Mouse (Mus musculus): ENCODE measurements around the gene Olfr556. TPM values are rescaled to one million over a fixed set of nuclear protein-coding genes. Genes with fewer than 3 reads are reported as not detected.
A peak's percentile ranks its signal among the peaks of the same experiment; 100 is the strongest.

The Olfr556 gene
- total and polyA plus RNA-seq, 2 experiments = not detected

GRCm38 (mm10) chr7:102658523-102658922, 6.2 kb upstream of the Olfr556 start, which contains the start of gene Olfr555:
TSS of gene Olfr555 (plus strand) at chr7:102658823.
- H3K27me3 ChIP-seq (ENCODE audit: control insufficient read depth, insufficient read depth, low read length) = no peaks in the 10 kb centered on the region
- H3K4me3 ChIP-seq (ENCODE audit: insufficient read depth, low read depth, low read length) = no peak within 1 kb of the TSS
- TF ChIP-seq CTCF (IDR thresholded peaks at IDR 0.05; ENCODE audit: low read depth, low read length) = no peak
- TF ChIP-seq POLR2A (IDR thresholded peaks at IDR 0.05; ENCODE audit: extremely low read depth, insufficient read depth, low read length) = no peak
- H3K36me3 ChIP-seq (ENCODE audit: control insufficient read depth, insufficient read depth, low read length) = no peaks in the 10 kb centered on the region
- H3K27ac ChIP-seq (replicated peaks; ENCODE audit: insufficient read depth, low read depth, low read length) = no peak within 1 kb of the TSS
- H3K9ac ChIP-seq (ENCODE audit: low read depth, low read length) = no peak within 1 kb of the TSS
- no peaks in the 10 kb centered on the region for H3K4me1 ChIP-seq (ENCODE audit: control insufficient read depth, insufficient read depth, low read length)
- no peaks in the 10 kb centered on the region for H3K79me2 ChIP-seq (ENCODE audit: control insufficient read depth, insufficient read depth, low read length)
- no peak for DNase-seq (ENCODE audit: extremely low read depth, low read depth, low spot score)
- 74% methylated on average over 1 of the region's 1 CpGs for WGBS

GRCm38 (mm10) chr7:102665378-102665777, 679 bp downstream of the Olfr556 start:
- WGBS = 39% methylated on average over 2 of the region's 2 CpGs
- Histone ChIP-seq H3K36me3 (ENCODE audit: control insufficient read depth, insufficient read depth, low read length) (no peaks in the 10 kb centered on the region), H3K79me2 (ENCODE audit: control insufficient read depth, insufficient read depth, low read length) (no peaks in the 10 kb centered on the region), H3K4me3 (ENCODE audit: insufficient read depth, low read depth, low read length) (no peak overlapping the region), H3K4me1 (ENCODE audit: control insufficient read depth, insufficient read depth, low read length) (no peaks in the 10 kb centered on the region), H3K27ac (replicated peaks; ENCODE audit: insufficient read depth, low read depth, low read length) (no peak overlapping the region), H3K9ac (ENCODE audit: low read depth, low read length) (no peak overlapping the region), H3K27me3 (ENCODE audit: control insufficient read depth, insufficient read depth, low read length) (no peaks in the 10 kb centered on the region)
- TF ChIP-seq POLR2A (IDR thresholded peaks at IDR 0.05; ENCODE audit: extremely low read depth, insufficient read depth, low read length) (no peak), CTCF (IDR thresholded peaks at IDR 0.05; ENCODE audit: low read depth, low read length) (no peak)
- no peak for DNase-seq (ENCODE audit: extremely low read depth, low read depth, low spot score)

- Histone ChIP-seq H3K27ac (replicated peaks; ENCODE audit: insufficient read depth, low read depth, low read length) (no peak overlapping the region), H3K4me3 (ENCODE audit: insufficient read depth, low read depth, low read length) (no peak overlapping the region), H3K9ac (ENCODE audit: low read depth, low read length) (no peak overlapping the region), H3K36me3 (ENCODE audit: control insufficient read depth, insufficient read depth, low read length) (no peaks in the 10 kb centered on the region), H3K27me3 (ENCODE audit: control insufficient read depth, insufficient read depth, low read length) (no peaks in the 10 kb centered on the region), H3K4me1 (ENCODE audit: control insufficient read depth, insufficient read depth, low read length) (no peaks in the 10 kb centered on the region), H3K79me2 (ENCODE audit: control insufficient read depth, insufficient read depth, low read length) (no peaks in the 10 kb centered on the region)
- WGBS = 75% methylated on average over 2 of the region's 2 CpGs
- DNase-seq (ENCODE audit: extremely low read depth, low read depth, low spot score) = no peak
- TF ChIP-seq POLR2A (IDR thresholded peaks at IDR 0.05; ENCODE audit: extremely low read depth, insufficient read depth, low read length) = no peak
- no peak for TF ChIP-seq CTCF (IDR thresholded peaks at IDR 0.05; ENCODE audit: low read depth, low read length)
Measured at GRCm38 (mm10) chr7:102676225-102676624, 11.5 kb downstream of the Olfr556 start.

GRCm38 (mm10) chr7:102681916-102682315, 17.2 kb downstream of the Olfr556 start:
- 87% methylated on average over 1 of the region's 1 CpGs for WGBS
- no peak overlapping the region for H3K9ac ChIP-seq (ENCODE audit: low read depth, low read length)
- H3K36me3 ChIP-seq (ENCODE audit: control insufficient read depth, insufficient read depth, low read length) = no peaks in the 10 kb centered on the region
- H3K79me2 ChIP-seq (ENCODE audit: control insufficient read depth, insufficient read depth, low read length) = no peaks in the 10 kb centered on the region
- H3K27me3 ChIP-seq (ENCODE audit: control insufficient read depth, insufficient read depth, low read length) = no peaks in the 10 kb centered on the region
- H3K4me1 ChIP-seq (ENCODE audit: control insufficient read depth, insufficient read depth, low read length) = no peaks in the 10 kb centered on the region
- no peak for DNase-seq (ENCODE audit: extremely low read depth, low read depth, low spot score)
- TF ChIP-seq POLR2A (IDR thresholded peaks at IDR 0.05; ENCODE audit: extremely low read depth, insufficient read depth, low read length) (no peak), CTCF (IDR thresholded peaks at IDR 0.05; ENCODE audit: low read depth, low read length) (no peak)
- no peak overlapping the region for H3K4me3 ChIP-seq (ENCODE audit: insufficient read depth, low read depth, low read length)
- H3K27ac ChIP-seq (replicated peaks; ENCODE audit: insufficient read depth, low read depth, low read length) = no peak overlapping the region

GRCm38 (mm10) chr7:102686944-102687501, 22.3 kb downstream of the Olfr556 start, which contains the start of gene Trim68:
TSS of gene Trim68 (minus strand) at chr7:102687327.
- no peaks in the 10 kb centered on the region for H3K27me3 ChIP-seq (ENCODE audit: control insufficient read depth, insufficient read depth, low read length)
- H3K4me1 ChIP-seq (ENCODE audit: control insufficient read depth, insufficient read depth, low read length) = no peaks in the 10 kb centered on the region
- no peak within 1 kb of the TSS for H3K27ac ChIP-seq (replicated peaks; ENCODE audit: insufficient read depth, low read depth, low read length)
- H3K4me3 ChIP-seq (ENCODE audit: insufficient read depth, low read depth, low read length) = peak within 1 kb of the TSS; percentile 61
- 1% methylated on average over 40 of the region's 40 CpGs for WGBS
- peak; percentile 67 for DNase-seq (ENCODE audit: extremely low read depth, low read depth, low spot score)
- no peaks in the 10 kb centered on the region for H3K36me3 ChIP-seq (ENCODE audit: control insufficient read depth, insufficient read depth, low read length)
- H3K79me2 ChIP-seq (ENCODE audit: control insufficient read depth, insufficient read depth, low read length) = no peaks in the 10 kb centered on the region
- H3K9ac ChIP-seq (ENCODE audit: low read depth, low read length) = peak within 1 kb of the TSS; percentile 62
- TF ChIP-seq CTCF (IDR thresholded peaks at IDR 0.05; ENCODE audit: low read depth, low read length) (no peak), POLR2A (IDR thresholded peaks at IDR 0.05; ENCODE audit: extremely low read depth, insufficient read depth, low read length) (0 out of 2 replicates have a peak, but pooled peaks have one; percentile 12)

Measured in liver, adult 2 months (tissue).